Mouse (Mus musculus): Measurements from ENCODE around the gene Pi4k2a. TPM values are rescaled to one million over a fixed set of nuclear protein-coding genes. Genes with fewer than 3 reads are reported as not detected.

Gene Pi4k2a
- polyA plus RNA-seq, 1 experiment from 2014 or later = 9.7 TPM

GRCm38 (mm10) chr19:42135070-42135469, 44.8 kb downstream of the Pi4k2a start:
- ATAC-seq (ENCODE audit: low read depth) = peak; percentile 77
- H3K27me3 ChIP-seq = no peaks in the 10 kb centered on the region
- peak overlapping the region; percentile 14; the same call in 1 of the 2 replicates for H3K27ac ChIP-seq
- peaks cover 28% of the 10 kb centered on the region for H3K4me1 ChIP-seq (replicated peaks)
- H3K9ac ChIP-seq = no peak overlapping the region
- H3K4me3 ChIP-seq (replicated peaks) = no peak overlapping the region
- no peaks in the 10 kb centered on the region for H3K36me3 ChIP-seq
- DNase-seq = no peak
- peak overlapping the region; percentile 3; the same call in 1 of the 2 replicates for H3K4me2 ChIP-seq
- H3K9me3 ChIP-seq (replicated peaks) = no peaks in the 10 kb centered on the region

GRCm38 (mm10) chr19:42136126-42136525, 45.9 kb downstream of the Pi4k2a start:
- H3K27ac ChIP-seq = no peak overlapping the region
- H3K9ac ChIP-seq = no peak overlapping the region
- ATAC-seq (ENCODE audit: low read depth) (no peak), DNase-seq (no peak)
- H3K4me1 ChIP-seq (replicated peaks) = peaks cover 24% of the 10 kb centered on the region
- WGBS (ENCODE audit: insufficient replicate concordance) = 35% methylated on average over 5 of the region's 5 CpGs
- no peaks in the 10 kb centered on the region for H3K36me3 ChIP-seq
- no peaks in the 10 kb centered on the region for H3K27me3 ChIP-seq
- H3K9me3 ChIP-seq (replicated peaks) = no peaks in the 10 kb centered on the region
- no peak overlapping the region for H3K4me2 ChIP-seq
- no peak overlapping the region for H3K4me3 ChIP-seq (replicated peaks)

- 79% methylated on average over 4 of the region's 4 CpGs for WGBS (ENCODE audit: insufficient replicate concordance)
- H3K9ac ChIP-seq = no peak overlapping the region
- no peaks in the 10 kb centered on the region for H3K36me3 ChIP-seq
- ATAC-seq (ENCODE audit: low read depth) (no peak), DNase-seq (no peak)
- no peak overlapping the region for H3K4me2 ChIP-seq
- no peaks in the 10 kb centered on the region for H3K9me3 ChIP-seq (replicated peaks)
- no peak overlapping the region for H3K4me3 ChIP-seq (replicated peaks)
- no peaks in the 10 kb centered on the region for H3K27me3 ChIP-seq
- no peak overlapping the region for H3K27ac ChIP-seq
- H3K4me1 ChIP-seq (replicated peaks) = peaks cover 24% of the 10 kb centered on the region
These were observed 47.0 kb downstream of the Pi4k2a start for GRCm38 (mm10) chr19:42137167-42137672.

GRCm38 (mm10) chr19:42138517-42139285, 48.4 kb downstream of the Pi4k2a start:
- Histone ChIP-seq H3K36me3 (no peaks in the 10 kb centered on the region), H3K4me3 (replicated peaks) (no peak overlapping the region), H3K9ac (no peak overlapping the region), H3K27me3 (no peaks in the 10 kb centered on the region), H3K27ac (no peak overlapping the region), H3K9me3 (replicated peaks) (no peaks in the 10 kb centered on the region), H3K4me2 (no peak overlapping the region), H3K4me1 (replicated peaks) (peaks cover 24% of the 10 kb centered on the region)
- 74% methylated on average over 15 of the region's 15 CpGs for WGBS (ENCODE audit: insufficient replicate concordance)
- no peak for DNase-seq
- no peak for ATAC-seq (ENCODE audit: low read depth)

- ATAC-seq (ENCODE audit: low read depth) (no peak), DNase-seq (no peak)
- H3K27me3 ChIP-seq = peaks cover 2% of the 10 kb centered on the region; the same call in 1 of the 2 replicates
- no peak overlapping the region for H3K27ac ChIP-seq
- no peak overlapping the region for H3K4me2 ChIP-seq
- 57% methylated on average over 5 of the region's 5 CpGs for WGBS (ENCODE audit: insufficient replicate concordance)
- H3K36me3 ChIP-seq = no peaks in the 10 kb centered on the region
- no peak overlapping the region for H3K9ac ChIP-seq
- H3K4me1 ChIP-seq (replicated peaks) = peaks cover 14% of the 10 kb centered on the region
- no peaks in the 10 kb centered on the region for H3K9me3 ChIP-seq (replicated peaks)
- H3K4me3 ChIP-seq (replicated peaks) = no peak overlapping the region
These were observed 49.7 kb downstream of the Pi4k2a start for GRCm38 (mm10) chr19:42139724-42140517.

GRCm38 (mm10) chr19:42141998-42142397, 51.7 kb downstream of the Pi4k2a start:
- ATAC-seq (ENCODE audit: low read depth) = no peak
- H3K9me3 ChIP-seq (replicated peaks) = no peaks in the 10 kb centered on the region
- H3K9ac ChIP-seq = no peak overlapping the region
- peaks cover 23% of the 10 kb centered on the region for H3K27me3 ChIP-seq
- no peak overlapping the region for H3K27ac ChIP-seq
- H3K4me2 ChIP-seq = no peak overlapping the region
- H3K4me3 ChIP-seq (replicated peaks) = no peak overlapping the region
- peaks cover 7% of the 10 kb centered on the region for H3K4me1 ChIP-seq (replicated peaks)
- H3K36me3 ChIP-seq = no peaks in the 10 kb centered on the region
- no peak for DNase-seq
- WGBS (ENCODE audit: insufficient replicate concordance) = 66% methylated on average over 3 of the region's 3 CpGs

GRCm38 (mm10) chr19:42142757-42143156, 52.5 kb downstream of the Pi4k2a start:
- ATAC-seq (ENCODE audit: low read depth) = no peak
- H3K27ac ChIP-seq = no peak overlapping the region
- no peak overlapping the region for H3K4me2 ChIP-seq
- H3K4me1 ChIP-seq (replicated peaks) = peaks cover 13% of the 10 kb centered on the region
- no peaks in the 10 kb centered on the region for H3K9me3 ChIP-seq (replicated peaks)
- DNase-seq = no peak
- H3K4me3 ChIP-seq (replicated peaks) = no peak overlapping the region
- H3K9ac ChIP-seq = no peak overlapping the region
- no peaks in the 10 kb centered on the region for H3K36me3 ChIP-seq
- peaks cover 31% of the 10 kb centered on the region for H3K27me3 ChIP-seq
- 76% methylated on average over 2 of the region's 2 CpGs for WGBS (ENCODE audit: insufficient replicate concordance)

- 43% methylated on average over 6 of the region's 6 CpGs for WGBS (ENCODE audit: insufficient replicate concordance)
These were observed 53.8 kb downstream of the Pi4k2a start for GRCm38 (mm10) chr19:42144067-42144466.

GRCm38 (mm10) chr19:42144541-42145167, 54.4 kb downstream of the Pi4k2a start:
- H3K9me3 ChIP-seq (replicated peaks) = no peaks in the 10 kb centered on the region
- peaks cover 32% of the 10 kb centered on the region for H3K4me1 ChIP-seq (replicated peaks)
- peaks cover 50% of the 10 kb centered on the region for H3K27me3 ChIP-seq
- DNase-seq (peak; percentile 59), ATAC-seq (ENCODE audit: low read depth) (no peak)
- no peak overlapping the region for H3K9ac ChIP-seq
- H3K27ac ChIP-seq = no peak overlapping the region
- no peak overlapping the region for H3K4me3 ChIP-seq (replicated peaks)
- H3K4me2 ChIP-seq = no peak overlapping the region
- WGBS (ENCODE audit: insufficient replicate concordance) = 29% methylated on average over 8 of the region's 8 CpGs
- H3K36me3 ChIP-seq = no peaks in the 10 kb centered on the region

More at GRCm38 (mm10) chr19:42144067-42144466, 53.8 kb downstream of the Pi4k2a start:
- ATAC-seq (ENCODE audit: low read depth) = no peak
- Histone ChIP-seq H3K27ac (no peak overlapping the region), H3K4me2 (no peak overlapping the region), H3K27me3 (peaks cover 44% of the 10 kb centered on the region), H3K36me3 (no peaks in the 10 kb centered on the region), H3K4me3 (replicated peaks) (no peak overlapping the region), H3K4me1 (replicated peaks) (peaks cover 26% of the 10 kb centered on the region), H3K9ac (no peak overlapping the region), H3K9me3 (replicated peaks) (no peaks in the 10 kb centered on the region)
- DNase-seq = no peak

- Histone ChIP-seq H3K9ac (no peak overlapping the region), H3K36me3 (no peaks in the 10 kb centered on the region), H3K9me3 (replicated peaks) (no peaks in the 10 kb centered on the region), H3K4me1 (replicated peaks) (peaks cover 35% of the 10 kb centered on the region), H3K27ac (no peak overlapping the region), H3K27me3 (peaks cover 52% of the 10 kb centered on the region), H3K4me2 (no peak overlapping the region), H3K4me3 (replicated peaks) (no peak overlapping the region)
- WGBS (ENCODE audit: insufficient replicate concordance) = 58% methylated on average over 4 of the region's 4 CpGs
- ATAC-seq (ENCODE audit: low read depth) (no peak), DNase-seq (no peak)
These were observed 54.9 kb downstream of the Pi4k2a start for GRCm38 (mm10) chr19:42145210-42145609.

- ATAC-seq (ENCODE audit: low read depth) (no peak), DNase-seq (no peak)
- H3K9me3 ChIP-seq (replicated peaks) = no peaks in the 10 kb centered on the region
- H3K27me3 ChIP-seq = peaks cover 52% of the 10 kb centered on the region
- H3K4me1 ChIP-seq (replicated peaks) = peaks cover 35% of the 10 kb centered on the region
- no peak overlapping the region for H3K9ac ChIP-seq
- 88% methylated on average over 2 of the region's 2 CpGs for WGBS (ENCODE audit: insufficient replicate concordance)
- no peak overlapping the region for H3K4me2 ChIP-seq
- H3K27ac ChIP-seq = no peak overlapping the region
- no peak overlapping the region for H3K4me3 ChIP-seq (replicated peaks)
- H3K36me3 ChIP-seq = no peaks in the 10 kb centered on the region
These were observed 55.5 kb downstream of the Pi4k2a start for GRCm38 (mm10) chr19:42145731-42146130.

All from liver, embryonic 13.5 days (tissue).